In genomic region chr14:98083419-98083818, GRCm38 (mm10) we compare ENCODE assay signal across 16 mouse cellular contexts.
"Had no signal": no experiment of that assay in that cellular context is flagged by ENCODE, and none has a peak within 500 bp of the region (broad histone marks: within the 10 kb centered on the region; RNA-seq: fewer than 3 reads in every experiment).

No protein-coding gene starts in this region.

- H3K27ac ChIP-seq: neural tube, embryonic 12.5 days; neural tube, embryonic 13.5 days; neural tube, embryonic 15.5 days; stomach, embryonic 15.5 days; stomach, postnatal 0 days had no signal

- H3K9ac ChIP-seq: neural tube, embryonic 12.5 days; neural tube, embryonic 13.5 days; neural tube, embryonic 15.5 days; stomach, embryonic 15.5 days had no signal

- H3K27me3 ChIP-seq: neural tube, embryonic 12.5 days; neural tube, embryonic 13.5 days; neural tube, embryonic 15.5 days; stomach, embryonic 15.5 days had no signal

- H3K4me2 ChIP-seq: neural tube, embryonic 12.5 days; neural tube, embryonic 13.5 days; neural tube, embryonic 15.5 days; stomach, embryonic 15.5 days had no signal

- H3K4me1 ChIP-seq: neural tube, embryonic 12.5 days; neural tube, embryonic 13.5 days; neural tube, embryonic 15.5 days; stomach, embryonic 15.5 days had no signal

- H3K4me3 ChIP-seq: neural tube, embryonic 12.5 days; neural tube, embryonic 13.5 days; neural tube, embryonic 15.5 days; stomach, embryonic 15.5 days had no signal

- H3K36me3 ChIP-seq: neural tube, embryonic 12.5 days; neural tube, embryonic 13.5 days; neural tube, embryonic 15.5 days; stomach, embryonic 15.5 days had no signal

- H3K9me3 ChIP-seq: neural tube, embryonic 12.5 days; neural tube, embryonic 13.5 days; neural tube, embryonic 15.5 days; stomach, embryonic 15.5 days had no signal

- DNase-seq: right cerebral cortex, adult 18-20 months; right cerebral cortex, postnatal 14 days; right cerebral cortex, postnatal 25 days; right cerebral cortex, postnatal 4 days; spleen, adult 18-20 months; thymus, adult 18-20 months; thymus, adult 2 months; thymus, postnatal 14 days; thymus, postnatal 25 days; thymus, postnatal 36 days; thymus, postnatal 4 days had no signal
